Comparison of ENCODE assay signal across 11 mouse cellular contexts in genomic region chr4:82945572-82946275, GRCm38 (mm10).
DNase-seq lines count a peak whose midpoint lies in the region; ATAC-seq and TF ChIP-seq lines count a peak whose summit lies in the region.
"Had no signal": no experiment of that assay in that cellular context is flagged by ENCODE, and none has a peak within 500 bp of the region (broad histone marks: within the 10 kb centered on the region; RNA-seq: fewer than 3 reads in every experiment).

No protein-coding gene starts in this region.

- no peaks in the 10 kb centered on the region for H3K4me1 ChIP-seq in lung, embryonic 16.5 days (replicated peaks; ENCODE audit: control insufficient read depth, insufficient read depth, low read length)
- peaks cover 2% of the 10 kb centered on the region; the same call in 1 of the 2 replicates for H3K4me1 ChIP-seq in midbrain, embryonic 10.5 days
- H3K4me1 ChIP-seq in intestine, embryonic 15.5 days (replicated peaks): no peaks in the 10 kb centered on the region
- no peaks in the 10 kb centered on the region for H3K4me1 ChIP-seq in stomach, postnatal 0 days (replicated peaks; ENCODE audit: control insufficient read depth, insufficient read depth)
- H3K4me1 ChIP-seq: heart, embryonic 15.5 days had no signal

- no peak overlapping the region for H3K4me2 ChIP-seq in lung, embryonic 16.5 days (ENCODE audit: low read depth, low read length)
- H3K4me2 ChIP-seq in intestine, embryonic 15.5 days (replicated peaks): no peak overlapping the region
- H3K4me2 ChIP-seq in stomach, postnatal 0 days (replicated peaks; ENCODE audit: low read depth): no peak overlapping the region
- H3K4me2 ChIP-seq: heart, embryonic 15.5 days had no signal

- H3K27ac ChIP-seq in lung, embryonic 16.5 days (ENCODE audit: low read length): no peak overlapping the region
- peak overlapping the region; percentile 49; the same call in 1 of the 2 replicates for H3K27ac ChIP-seq in midbrain, embryonic 10.5 days (replicated peaks)
- H3K27ac ChIP-seq in intestine, embryonic 15.5 days: no peak overlapping the region
- no peak overlapping the region for H3K27ac ChIP-seq in stomach, postnatal 0 days (replicated peaks)
- H3K27ac ChIP-seq: heart, embryonic 15.5 days had no signal

- 74% methylated on average over 9 of the region's 9 CpGs for WGBS in lung, embryonic 16.5 days
- 84% methylated on average over 9 of the region's 9 CpGs for WGBS in midbrain, embryonic 10.5 days
- WGBS in intestine, embryonic 15.5 days: 81% methylated on average over 9 of the region's 9 CpGs
- 74% methylated on average over 9 of the region's 9 CpGs for WGBS in stomach, postnatal 0 days

- TF ChIP-seq CTCF in stomach, postnatal 0 days (IDR thresholded peaks at IDR 0.05; ENCODE audit: low read depth): no peak

- DNase-seq in lung, postnatal 10 days: no peak
- peak; percentile 74 to 79 for DNase-seq in cerebellum, postnatal 36 days
- no peak for DNase-seq in midbrain, embryonic 10.5 days (ENCODE audit: low spot score)
- peak; percentile 65 for DNase-seq in retina, postnatal 1 day
- no peak for DNase-seq in stomach, postnatal 0 days (ENCODE audit: low spot score)
- DNase-seq in adrenal gland, postnatal 25 days: no peak
- DNase-seq: embryo, embryonic 11 days had no signal

- no peak overlapping the region for H3K4me3 ChIP-seq in lung, embryonic 16.5 days (ENCODE audit: low read length)
- H3K4me3 ChIP-seq in midbrain, embryonic 10.5 days: no peak overlapping the region
- H3K4me3 ChIP-seq in intestine, embryonic 15.5 days (replicated peaks): no peak overlapping the region
- H3K4me3 ChIP-seq in stomach, postnatal 0 days (ENCODE audit: low read depth, low read length): no peak overlapping the region
- H3K4me3 ChIP-seq: heart, embryonic 15.5 days had no signal

- H3K9me3 ChIP-seq in lung, embryonic 16.5 days (ENCODE audit: control insufficient read depth, low read length): no peaks in the 10 kb centered on the region
- H3K9me3 ChIP-seq in midbrain, embryonic 10.5 days (replicated peaks): no peaks in the 10 kb centered on the region
- no peaks in the 10 kb centered on the region for H3K9me3 ChIP-seq in intestine, embryonic 15.5 days
- no peaks in the 10 kb centered on the region for H3K9me3 ChIP-seq in stomach, postnatal 0 days (ENCODE audit: control insufficient read depth, low read length)
- H3K9me3 ChIP-seq: heart, embryonic 15.5 days had no signal

- no peak overlapping the region for H3K9ac ChIP-seq in lung, embryonic 16.5 days (ENCODE audit: low read length)
- H3K9ac ChIP-seq in intestine, embryonic 15.5 days: no peak overlapping the region
- H3K9ac ChIP-seq in stomach, postnatal 0 days (ENCODE audit: low read length): no peak overlapping the region
- H3K9ac ChIP-seq: heart, embryonic 15.5 days had no signal

- no peak for TF ChIP-seq EP300 in stomach, postnatal 0 days (optimal IDR thresholded peaks at IDR 0.05)

- H3K36me3 ChIP-seq in lung, embryonic 16.5 days (ENCODE audit: control insufficient read depth, insufficient read depth, low read length): 0 out of 2 replicates have a peak, but pooled peaks cover 3% of the 10 kb centered on the region
- H3K36me3 ChIP-seq in midbrain, embryonic 10.5 days: peaks cover 21% of the 10 kb centered on the region; the same call in 1 of the 2 replicates
- no peaks in the 10 kb centered on the region for H3K36me3 ChIP-seq in intestine, embryonic 15.5 days
- H3K36me3 ChIP-seq in stomach, postnatal 0 days (ENCODE audit: control insufficient read depth, insufficient read depth, low read length): no peaks in the 10 kb centered on the region
- H3K36me3 ChIP-seq: heart, embryonic 15.5 days had no signal

- peak; percentile 20; the same call in 1 of the 2 replicates for ATAC-seq in lung, embryonic 16.5 days (ENCODE audit: low read depth)
- no peak for ATAC-seq in intestine, embryonic 15.5 days
- no peak for ATAC-seq in stomach, postnatal 0 days (ENCODE audit: low FRiP score, low TSS enrichment)
- ATAC-seq: activated CD4-positive, CD25-positive, alpha-beta regulatory T cell, adult 4 months had no signal

- H3K27me3 ChIP-seq in lung, embryonic 16.5 days (ENCODE audit: control insufficient read depth, insufficient read depth, low read depth, low read length): no peaks in the 10 kb centered on the region
- H3K27me3 ChIP-seq in midbrain, embryonic 10.5 days (ENCODE audit: low read depth, poor library complexity, severe bottlenecking): no peaks in the 10 kb centered on the region
- no peaks in the 10 kb centered on the region for H3K27me3 ChIP-seq in intestine, embryonic 15.5 days (replicated peaks)
- H3K27me3 ChIP-seq in stomach, postnatal 0 days (ENCODE audit: control insufficient read depth, insufficient read depth, low read length): no peaks in the 10 kb centered on the region
- H3K27me3 ChIP-seq: heart, embryonic 15.5 days had no signal

Comparison
In these comparisons a context has a peak if more than half of its experiments do, and no peak if none do; other contexts are left out.
1. DNase-seq: peak in cerebellum, postnatal 36 days (2 of 2) and retina, postnatal 1 day (single experiment); none in lung, postnatal 10 days (single experiment), midbrain, embryonic 10.5 days (single experiment), stomach, postnatal 0 days (single experiment) and adrenal gland, postnatal 25 days (single experiment).